Mouse (Mus musculus) T-helper 17 cell (primary cell): ENCODE data around the gene En2.

ENCODE experiments used
- in situ Hi-C, 2 experiments: fragments of 300-600 bp; cut with MboI, MseI; formaldehyde crosslinking; loops; 1 replicate in 1 of 2; 2 replicates in 1 of 2; pipeline ENCODE4 v1.15.1; 2025; ENCODE audit warnings: high pct_unique_total_duplicates in 2 of 2

Gene En2

DNA sequence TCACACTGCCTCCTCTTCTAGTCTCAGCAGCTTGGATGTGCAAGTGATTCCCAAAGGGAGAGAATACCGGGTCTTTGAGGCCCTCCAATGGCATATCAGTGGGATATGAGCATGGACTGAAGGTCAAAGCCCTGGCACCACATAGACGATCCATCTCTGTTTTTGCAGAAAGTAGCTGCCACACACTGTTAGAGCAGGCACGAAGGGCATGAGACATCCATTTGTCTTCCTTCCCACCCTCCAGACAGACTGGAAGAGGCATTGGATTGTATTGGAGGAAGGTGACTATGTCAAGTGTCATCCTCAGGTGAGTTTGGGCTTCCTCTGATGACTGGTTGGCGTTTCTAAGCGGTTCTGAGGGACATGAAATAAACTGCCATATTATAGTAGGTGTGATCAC is 12.8 kb downstream of the En2 start:
- in situ Hi-C loops = no loop called here

GRCm38 (mm10) chr5:28179237-28179790 is 13.8 kb downstream of the En2 start:
- in situ Hi-C loops = no loop called here

- in situ Hi-C loops = no loop called here
Observed at GRCm38 (mm10) chr5:28191201-28192098, 26.0 kb downstream of the En2 start.

DNA sequence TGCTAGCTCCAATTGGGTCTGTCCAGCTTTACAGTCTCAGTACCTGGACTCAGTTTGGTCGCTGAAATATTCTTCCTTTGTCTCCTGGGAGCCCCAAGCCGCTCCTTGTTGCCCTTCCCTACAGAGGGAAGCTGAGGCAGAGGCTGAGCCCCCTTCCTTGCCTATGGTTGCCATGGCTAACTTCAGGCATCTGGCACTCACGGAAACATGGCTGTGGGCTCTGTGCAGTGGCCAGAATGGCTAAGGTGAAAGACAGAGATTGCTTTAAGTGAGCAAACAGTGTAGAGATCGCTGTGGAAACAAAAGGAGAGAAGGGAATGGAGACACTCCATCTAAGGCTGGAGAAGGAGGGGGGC is 26.6 kb downstream of the En2 start:
- in situ Hi-C loops = no loop called here

- in situ Hi-C loops = no loop called here
Observed at GRCm38 (mm10) chr5:28195473-28195872, 30.0 kb downstream of the En2 start.

- in situ Hi-C loops = no loop called here
Observed at GRCm38 (mm10) chr5:28199089-28199873, 33.8 kb downstream of the En2 start.

DNA sequence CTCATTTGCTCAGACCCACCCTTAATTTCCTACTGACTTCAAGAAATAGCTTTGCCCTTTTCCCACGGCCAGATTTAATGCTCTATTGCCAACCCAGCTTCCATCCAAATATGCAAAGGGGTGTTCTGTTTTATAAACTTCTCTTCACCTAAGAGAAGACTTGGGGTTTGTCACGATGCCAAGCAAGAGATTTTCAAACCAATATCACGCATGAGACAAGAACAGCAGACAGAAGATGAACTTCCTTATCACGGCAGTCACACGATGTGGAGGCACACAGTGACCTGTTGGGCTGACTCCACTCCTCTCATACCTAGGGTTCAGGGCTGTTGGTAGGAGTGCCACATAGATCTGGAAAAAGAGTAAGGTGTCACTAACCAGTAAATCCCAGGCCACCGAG is 37.6 kb downstream of the En2 start:
- in situ Hi-C loops = no loop called here

DNA sequence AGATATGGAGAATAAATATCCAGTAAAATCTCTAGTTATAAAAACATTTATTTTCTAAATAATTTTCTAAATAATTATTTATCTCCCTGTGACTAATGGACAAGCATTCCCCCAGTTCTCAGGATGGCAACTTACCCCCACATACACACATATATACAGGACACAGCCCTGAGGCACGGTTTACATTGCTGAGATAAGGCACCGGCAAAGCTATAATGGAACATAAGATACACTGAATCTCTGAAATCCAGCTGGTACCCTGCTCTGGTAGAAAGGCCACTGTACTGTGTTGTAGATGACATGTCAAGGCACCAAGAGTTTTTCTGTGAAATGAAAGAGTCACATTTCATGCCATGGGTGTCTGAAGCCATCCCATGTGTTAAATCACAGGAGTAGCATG is 39.2 kb downstream of the En2 start:
- in situ Hi-C loops = no loop called here

- in situ Hi-C loops = no loop called here
Observed at GRCm38 (mm10) chr5:28206448-28206847, 41.0 kb downstream of the En2 start.

DNA sequence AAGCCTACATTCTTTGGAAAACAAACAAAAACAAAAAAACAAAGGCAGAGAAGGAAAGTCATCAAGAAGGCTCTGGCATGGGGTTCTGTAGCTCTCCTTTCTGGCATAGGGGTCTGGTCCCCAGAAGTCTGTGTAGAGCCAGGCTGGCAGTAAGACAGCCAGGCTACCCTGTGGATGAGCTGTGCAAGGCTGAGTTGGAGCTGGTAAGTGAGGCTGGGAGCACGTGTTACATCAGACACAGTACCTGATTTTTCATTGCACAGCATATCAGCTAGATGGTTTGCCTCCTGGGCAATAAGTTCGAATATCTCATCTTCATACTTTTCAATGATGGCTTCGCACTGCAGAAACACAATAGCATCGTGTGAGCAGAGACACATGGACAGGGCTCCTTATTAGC is 41.5 kb downstream of the En2 start:
- in situ Hi-C loops = no loop called here

DNA sequence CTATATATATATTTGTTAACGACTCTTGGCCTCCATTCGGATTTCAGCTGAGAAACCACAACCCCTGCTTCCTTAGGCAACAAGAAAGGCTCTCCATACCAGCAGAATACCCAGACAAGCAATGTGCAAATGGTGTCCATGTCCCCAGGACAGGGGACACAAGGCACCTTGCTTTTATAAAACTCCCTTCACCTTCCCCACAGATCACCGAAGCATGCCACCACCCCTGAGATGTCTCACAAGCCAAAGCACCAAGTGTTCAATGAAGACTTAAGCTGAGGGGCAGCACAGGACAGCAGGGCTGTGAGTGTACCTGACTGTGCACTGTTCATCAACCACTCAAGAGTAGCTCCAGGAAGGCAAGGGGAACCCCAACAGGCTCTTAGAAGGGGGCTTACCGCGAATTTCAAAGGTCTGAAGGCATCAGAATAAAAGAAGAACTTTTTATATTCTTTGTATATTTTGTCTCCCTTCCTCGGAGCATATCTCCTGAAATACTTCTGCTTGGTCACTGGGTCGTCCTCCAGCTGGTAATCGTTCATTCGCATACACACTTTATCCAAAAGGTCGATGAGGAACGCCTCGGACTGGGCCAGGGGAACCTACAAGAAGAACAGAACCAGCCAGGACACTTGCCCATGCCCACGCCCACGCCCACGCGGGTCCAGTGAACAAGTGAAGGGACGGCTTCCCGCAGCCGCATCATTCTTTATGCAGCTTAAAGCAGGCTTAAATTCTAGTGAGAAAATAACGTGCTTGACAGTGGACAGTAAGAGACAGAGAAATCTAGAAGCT is 43.4 kb downstream of the En2 start:
- in situ Hi-C loops = no loop called here

DNA sequence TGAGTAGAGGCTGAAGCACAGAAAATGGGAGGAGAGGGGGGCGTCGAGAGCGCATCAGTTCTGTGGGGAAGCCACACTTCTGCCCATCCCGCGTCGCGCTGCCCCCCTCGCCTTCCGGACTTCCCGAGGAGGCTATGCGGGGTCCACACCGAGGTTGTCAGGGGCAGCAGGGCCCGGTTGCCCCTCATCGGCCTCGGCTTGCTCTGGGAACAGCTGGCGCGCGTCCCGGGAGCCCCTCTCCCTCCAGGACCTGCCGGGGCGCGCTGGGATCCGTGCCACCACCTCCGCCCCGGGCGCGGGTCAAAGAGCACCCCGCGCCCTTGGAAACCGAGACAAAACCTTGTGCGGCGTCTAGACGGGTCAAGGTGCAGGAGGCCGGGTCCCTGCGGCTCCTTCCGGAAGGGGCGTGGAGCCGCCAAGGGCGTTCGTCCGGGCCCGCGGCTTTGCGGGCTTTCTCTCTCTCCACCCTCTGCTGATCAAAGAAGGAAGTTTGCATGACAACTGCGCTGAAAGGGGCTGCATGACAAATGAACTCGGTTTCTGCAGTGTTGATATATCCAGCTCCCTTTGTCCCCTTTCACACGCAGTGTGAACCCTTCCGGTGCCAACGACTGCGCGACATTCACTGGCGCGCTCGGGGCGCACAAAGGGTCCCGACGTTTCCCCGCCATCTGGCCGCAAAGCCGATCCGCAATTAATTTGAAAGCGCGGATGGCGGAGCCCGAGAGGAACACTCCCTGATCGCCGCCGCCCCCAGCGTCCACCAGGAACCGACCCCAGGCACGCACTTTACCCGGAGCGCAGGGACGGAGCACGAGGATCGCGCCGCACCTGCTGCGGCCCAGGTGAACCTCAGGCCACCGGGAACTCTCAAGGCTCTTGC is 44.3 kb downstream of the En2 start:
- in situ Hi-C loops = no loop called here

DNA sequence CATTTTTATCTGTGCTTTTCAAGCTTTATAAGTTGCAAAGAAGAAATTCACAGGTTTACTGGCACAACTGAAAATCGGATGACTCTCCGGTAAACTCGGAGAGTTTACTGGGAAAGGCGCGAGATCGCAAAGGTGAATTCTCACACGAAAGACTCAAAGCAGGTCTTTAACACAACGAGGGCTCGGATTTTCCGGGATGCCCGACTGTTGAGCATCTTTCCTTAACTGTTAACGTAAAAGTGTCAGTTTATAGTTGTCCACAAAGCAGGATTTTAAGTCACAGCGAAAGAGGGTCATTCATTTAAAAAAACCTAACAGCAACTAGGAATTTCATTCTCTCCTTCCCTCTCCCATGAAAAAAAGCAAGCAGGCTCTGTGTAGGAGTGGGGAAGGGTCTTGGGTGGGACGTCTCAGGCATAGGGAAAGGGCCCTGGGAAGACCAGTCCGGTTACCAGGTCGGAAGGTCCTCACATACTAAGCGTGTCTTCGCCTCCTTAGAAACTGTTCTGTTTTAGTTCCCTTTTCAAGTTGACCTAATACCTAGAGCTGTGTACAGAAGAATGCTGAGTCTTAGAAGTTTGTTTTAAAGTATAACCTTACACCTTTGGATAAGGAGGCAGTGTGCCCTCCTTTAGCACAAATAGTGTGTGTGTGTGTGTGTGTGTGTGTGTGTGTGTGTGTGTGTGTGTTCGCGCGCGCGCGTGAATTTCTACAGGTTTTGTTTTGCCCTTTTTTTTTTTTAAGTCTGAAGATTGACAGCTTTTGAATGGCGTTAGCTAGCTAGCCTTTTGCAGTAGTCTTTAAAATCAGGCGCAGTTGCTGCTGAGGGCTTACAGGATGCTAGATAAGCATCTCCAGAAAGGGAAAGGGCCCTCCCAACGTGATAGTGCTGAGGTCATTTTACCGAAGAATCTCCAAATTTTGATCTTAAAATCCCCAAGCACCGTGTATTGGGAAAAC is 45.4 kb downstream of the En2 start:
- in situ Hi-C loops = no loop called here

- in situ Hi-C loops = no loop called here
Observed at GRCm38 (mm10) chr5:28211651-28212310, 46.3 kb downstream of the En2 start.

- in situ Hi-C loops = no loop called here
Observed at GRCm38 (mm10) chr5:28213441-28213840, 47.9 kb downstream of the En2 start.

DNA sequence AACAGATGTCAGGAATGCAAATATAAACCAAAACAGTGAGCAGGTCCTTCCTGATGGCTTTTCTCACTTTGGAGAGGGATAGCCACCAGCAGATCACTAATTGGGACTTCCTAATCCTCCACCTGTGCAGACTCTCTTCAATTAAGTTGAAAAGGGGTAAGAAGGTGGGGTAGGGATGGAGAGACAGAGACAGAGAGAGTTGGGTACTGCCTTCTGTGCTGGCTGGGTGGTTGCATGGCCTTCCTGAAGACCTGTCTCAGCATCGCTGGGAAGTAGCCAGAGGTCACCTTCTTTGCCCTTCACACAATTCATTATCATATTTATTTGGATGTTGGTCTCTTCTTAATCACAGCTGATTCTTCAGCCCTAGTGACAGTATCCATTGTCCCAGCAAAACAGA is 54.1 kb downstream of the En2 start:
- in situ Hi-C loops = no loop called here
